Mouse (Mus musculus): ENCODE measurements around the gene Cdkn2a. TPM values are rescaled to one million over a fixed set of nuclear protein-coding genes. Genes with fewer than 3 reads are reported as not detected.

Cdkn2a gene
- polyA plus RNA-seq, 1 experiment, result 13.3 TPM

DNA sequence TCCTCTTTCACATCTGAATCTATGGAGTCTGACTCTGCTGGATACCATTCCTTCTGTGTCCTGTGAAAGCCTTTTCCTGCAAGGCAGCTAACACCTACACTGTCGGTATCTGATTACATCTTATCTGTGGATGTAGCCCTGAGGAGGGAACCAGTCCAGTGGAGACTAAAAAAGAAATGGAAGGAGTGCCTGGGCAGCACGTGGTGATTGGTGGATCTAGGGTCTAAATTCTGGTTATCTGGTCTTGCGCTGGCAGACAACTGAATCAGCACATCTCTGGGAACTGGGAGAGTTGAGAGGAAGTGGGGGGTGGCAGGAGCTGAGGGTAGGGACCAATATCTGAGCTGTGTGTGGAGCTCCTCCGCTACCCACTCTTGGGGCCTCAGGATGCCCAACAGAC is 5.4 kb downstream of the Cdkn2a start:
- H3K27ac ChIP-seq (ENCODE audit: control insufficient read depth, insufficient read depth, low read depth, low read length), result no peak overlapping the region
- H3K36me3 ChIP-seq (ENCODE audit: control insufficient read depth, insufficient read depth, low read length), result no peaks in the 10 kb centered on the region
- H3K4me1 ChIP-seq (ENCODE audit: control insufficient read depth, insufficient read depth, low read length), result peaks cover under 1% of the 10 kb centered on the region; the same call in 1 of the 2 replicates
- no peaks in the 10 kb centered on the region for H3K27me3 ChIP-seq (ENCODE audit: control insufficient read depth, insufficient read depth, low read length)
- no peak for TF ChIP-seq CTCF (IDR thresholded peaks at IDR 0.05; ENCODE audit: control insufficient read depth, insufficient read depth, insufficient replicate concordance, low read depth, low read length)
- no peak overlapping the region for H3K4me3 ChIP-seq (ENCODE audit: control insufficient read depth, low read depth, low read length)

DNA sequence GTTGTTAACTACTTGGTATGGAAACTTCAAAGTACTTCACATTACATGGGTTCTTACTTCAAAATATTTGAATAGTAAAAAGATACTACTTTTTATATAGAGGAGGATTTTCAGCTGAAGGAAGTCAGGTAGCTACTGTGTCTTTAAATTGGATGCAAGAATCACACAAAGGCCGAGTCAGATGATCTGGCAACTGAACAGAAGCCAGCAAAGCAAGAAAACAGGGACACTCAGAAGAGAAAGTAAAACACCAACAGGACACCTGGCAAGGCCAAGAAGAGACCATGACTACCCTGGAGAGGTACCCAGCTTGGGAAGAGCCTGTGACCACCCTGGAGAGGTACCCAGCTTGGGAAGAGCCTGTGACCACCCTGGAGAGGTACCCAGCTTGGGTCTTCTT is 7.9 kb downstream of the Cdkn2a start:
- Histone ChIP-seq H3K4me1 (ENCODE audit: control insufficient read depth, insufficient read depth, low read length) (peaks cover 8% of the 10 kb centered on the region), H3K27ac (ENCODE audit: control insufficient read depth, insufficient read depth, low read depth, low read length) (no peak overlapping the region), H3K36me3 (ENCODE audit: control insufficient read depth, insufficient read depth, low read length) (no peaks in the 10 kb centered on the region), H3K27me3 (ENCODE audit: control insufficient read depth, insufficient read depth, low read length) (no peaks in the 10 kb centered on the region), H3K4me3 (ENCODE audit: control insufficient read depth, low read depth, low read length) (no peak overlapping the region)
- no peak for TF ChIP-seq CTCF (IDR thresholded peaks at IDR 0.05; ENCODE audit: control insufficient read depth, insufficient read depth, insufficient replicate concordance, low read depth, low read length)
- TF ChIP-seq POLR2A (IDR thresholded peaks at IDR 0.05; ENCODE audit: control insufficient read depth, low read depth, low read length), result no peak

DNA sequence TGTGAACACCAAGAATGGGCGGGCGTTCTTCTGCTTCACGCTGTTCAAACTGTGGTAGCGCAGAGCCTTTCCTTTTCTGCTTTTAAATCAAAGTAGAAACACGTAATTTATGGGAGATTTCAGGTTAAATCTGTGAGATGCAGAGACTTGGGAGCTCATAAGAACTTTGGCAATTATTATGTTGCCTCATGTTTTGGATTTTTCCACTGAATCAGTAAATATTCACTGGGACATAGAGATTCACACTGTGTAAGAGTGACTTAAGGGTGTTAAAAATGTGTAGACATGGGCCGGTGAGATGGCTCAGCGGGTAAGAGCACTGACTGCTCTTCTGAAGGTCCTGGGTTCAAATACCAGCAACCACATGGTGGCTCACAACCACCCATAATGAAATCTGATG is 8.8 kb downstream of the Cdkn2a start:
- H3K27ac ChIP-seq (ENCODE audit: control insufficient read depth, insufficient read depth, low read depth, low read length), result no peak overlapping the region
- H3K36me3 ChIP-seq (ENCODE audit: control insufficient read depth, insufficient read depth, low read length), result no peaks in the 10 kb centered on the region
- H3K27me3 ChIP-seq (ENCODE audit: control insufficient read depth, insufficient read depth, low read length), result no peaks in the 10 kb centered on the region
- no peak for TF ChIP-seq CTCF (IDR thresholded peaks at IDR 0.05; ENCODE audit: control insufficient read depth, insufficient read depth, insufficient replicate concordance, low read depth, low read length)
- no peak for TF ChIP-seq POLR2A (IDR thresholded peaks at IDR 0.05; ENCODE audit: control insufficient read depth, low read depth, low read length)
- H3K4me3 ChIP-seq (ENCODE audit: control insufficient read depth, low read depth, low read length), result no peak overlapping the region
- H3K4me1 ChIP-seq (ENCODE audit: control insufficient read depth, insufficient read depth, low read length), result peaks cover 8% of the 10 kb centered on the region

GRCm38 (mm10) chr4:89282661-89283060 is 11.8 kb downstream of the Cdkn2a start:
- Histone ChIP-seq H3K4me1 (ENCODE audit: control insufficient read depth, insufficient read depth, low read length) (peaks cover 8% of the 10 kb centered on the region), H3K4me3 (ENCODE audit: control insufficient read depth, low read depth, low read length) (peak overlapping the region; percentile 80; the same call in 1 of the 2 replicates), H3K36me3 (ENCODE audit: control insufficient read depth, insufficient read depth, low read length) (no peaks in the 10 kb centered on the region), H3K27ac (ENCODE audit: control insufficient read depth, insufficient read depth, low read depth, low read length) (peak overlapping the region; percentile 21), H3K27me3 (ENCODE audit: control insufficient read depth, insufficient read depth, low read length) (no peaks in the 10 kb centered on the region)
- TF ChIP-seq POLR2A (IDR thresholded peaks at IDR 0.05; ENCODE audit: control insufficient read depth, low read depth, low read length) (no peak), CTCF (IDR thresholded peaks at IDR 0.05; ENCODE audit: control insufficient read depth, insufficient read depth, insufficient replicate concordance, low read depth, low read length) (no peak)

- peaks cover 8% of the 10 kb centered on the region for H3K4me1 ChIP-seq (ENCODE audit: control insufficient read depth, insufficient read depth, low read length)
- TF ChIP-seq POLR2A (IDR thresholded peaks at IDR 0.05; ENCODE audit: control insufficient read depth, low read depth, low read length), result no peak
- TF ChIP-seq CTCF (IDR thresholded peaks at IDR 0.05; ENCODE audit: control insufficient read depth, insufficient read depth, insufficient replicate concordance, low read depth, low read length), result no peak
- no peaks in the 10 kb centered on the region for H3K36me3 ChIP-seq (ENCODE audit: control insufficient read depth, insufficient read depth, low read length)
- peak overlapping the region; percentile 80 for H3K4me3 ChIP-seq (ENCODE audit: control insufficient read depth, low read depth, low read length)
- no peaks in the 10 kb centered on the region for H3K27me3 ChIP-seq (ENCODE audit: control insufficient read depth, insufficient read depth, low read length)
- H3K27ac ChIP-seq (ENCODE audit: control insufficient read depth, insufficient read depth, low read depth, low read length), result peak overlapping the region; percentile 21
Observed at GRCm38 (mm10) chr4:89282036-89282566, 12.4 kb downstream of the Cdkn2a start.

GRCm38 (mm10) chr4:89281236-89281635 is 13.2 kb downstream of the Cdkn2a start:
- H3K27ac ChIP-seq (ENCODE audit: control insufficient read depth, insufficient read depth, low read depth, low read length), result no peak overlapping the region
- TF ChIP-seq CTCF (IDR thresholded peaks at IDR 0.05; ENCODE audit: control insufficient read depth, insufficient read depth, insufficient replicate concordance, low read depth, low read length), result no peak
- no peak for TF ChIP-seq POLR2A (IDR thresholded peaks at IDR 0.05; ENCODE audit: control insufficient read depth, low read depth, low read length)
- no peaks in the 10 kb centered on the region for H3K36me3 ChIP-seq (ENCODE audit: control insufficient read depth, insufficient read depth, low read length)
- no peak overlapping the region for H3K4me3 ChIP-seq (ENCODE audit: control insufficient read depth, low read depth, low read length)
- no peaks in the 10 kb centered on the region for H3K27me3 ChIP-seq (ENCODE audit: control insufficient read depth, insufficient read depth, low read length)
- H3K4me1 ChIP-seq (ENCODE audit: control insufficient read depth, insufficient read depth, low read length), result peaks cover 13% of the 10 kb centered on the region

- no peaks in the 10 kb centered on the region for H3K36me3 ChIP-seq (ENCODE audit: control insufficient read depth, insufficient read depth, low read length)
- peaks cover 17% of the 10 kb centered on the region for H3K4me1 ChIP-seq (ENCODE audit: control insufficient read depth, insufficient read depth, low read length)
- H3K27me3 ChIP-seq (ENCODE audit: control insufficient read depth, insufficient read depth, low read length), result no peaks in the 10 kb centered on the region
- TF ChIP-seq POLR2A (IDR thresholded peaks at IDR 0.05; ENCODE audit: control insufficient read depth, low read depth, low read length) (no peak), CTCF (IDR thresholded peaks at IDR 0.05; ENCODE audit: control insufficient read depth, insufficient read depth, insufficient replicate concordance, low read depth, low read length) (no peak)
- H3K27ac ChIP-seq (ENCODE audit: control insufficient read depth, insufficient read depth, low read depth, low read length), result no peak overlapping the region
- H3K4me3 ChIP-seq (ENCODE audit: control insufficient read depth, low read depth, low read length), result no peak overlapping the region
Observed at GRCm38 (mm10) chr4:89279641-89280040, 14.8 kb downstream of the Cdkn2a start.
